Mouse (Mus musculus) myocyte (in vitro differentiated cells): ENCODE results near the gene Hfe2.

Experiments used
- CEBPB ChIP-seq: IDR thresholded peaks from 2 replicates; pipeline ENCODE4 v1.6.1; 2011; ENCODE audit warnings: mild to moderate bottlenecking, moderate library complexity; ENCODE audit not compliant: poor library complexity, insufficient read depth, severe bottlenecking
- E2F4 ChIP-seq: IDR thresholded peaks from one replicate; pipeline ENCODE4 v1.6.1; 2011; ENCODE audit warnings: mild to moderate bottlenecking, control low read depth, moderate library complexity; ENCODE audit not compliant: insufficient read depth
- MAX ChIP-seq: IDR thresholded peaks from one replicate; pipeline ENCODE4 v1.6.1; 2011; ENCODE audit warnings: low read depth, mild to moderate bottlenecking, control low read depth
- MYOD1 ChIP-seq, 3 experiments: IDR thresholded peaks; one replicate each; pipeline ENCODE4 v1.6.1; 2011; ENCODE audit warnings: control low read depth in 2 of 3, low read depth in 2 of 3, mild to moderate bottlenecking in 2 of 3, moderate library complexity in 1 of 3; ENCODE audit not compliant: insufficient read length in 2 of 3, control insufficient read depth in 1 of 3
- POLR2A ChIP-seq: IDR thresholded peaks from one replicate; pipeline ENCODE4 v1.6.1; 2011; ENCODE audit warnings: low read depth, mild to moderate bottlenecking, control low read depth, moderate library complexity; ENCODE audit not compliant: insufficient read length
- POLR2AphosphoS2 ChIP-seq: IDR thresholded peaks from one replicate; pipeline ENCODE4 v1.6.1; 2011; ENCODE audit warnings: low read depth, control low read depth; ENCODE audit not compliant: insufficient read length
- SRF ChIP-seq: IDR thresholded peaks from one replicate; pipeline ENCODE4 v1.6.1; 2011; ENCODE audit warnings: low read depth; ENCODE audit not compliant: control insufficient read depth, insufficient read length
- TCF12 ChIP-seq: IDR thresholded peaks from one replicate; pipeline ENCODE4 v1.6.1; 2011; ENCODE audit warnings: mild to moderate bottlenecking, control low read depth; ENCODE audit not compliant: poor library complexity, insufficient read depth, severe bottlenecking
- TCF3 ChIP-seq: IDR thresholded peaks from one replicate; pipeline ENCODE4 v1.6.1; 2011; ENCODE audit warnings: low read depth, control low read depth; ENCODE audit not compliant: insufficient read length
- USF1 ChIP-seq: IDR thresholded peaks from one replicate; pipeline ENCODE4 v1.6.1; 2011; ENCODE audit warnings: low read depth, mild to moderate bottlenecking, control low read depth, moderate library complexity

- TF ChIP-seq SRF (no peak), POLR2A (no peak), CEBPB (no peak), E2F4 (no peak), MYOD1 (IDR thresholded peaks at IDR 0.05; ENCODE audit: control insufficient read depth in 1 of 3, insufficient read length in 2 of 3, low read depth in 2 of 3) (no peak), POLR2AphosphoS2 (no peak), TCF3 (no peak), TCF12 (no peak), MAX (no peak), USF1 (no peak)
Measured at GRCm38 (mm10) chr3:96477084-96477483, 47.9 kb upstream of the Hfe2 start.
